Mouse (Mus musculus) intestine, embryonic 16.5 days (tissue): ENCODE measurements around the gene Mboat1. TPM values are rescaled to one million over a fixed set of nuclear protein-coding genes. Genes with fewer than 3 reads are reported as not detected.

ENCODE experiments used
- ATAC-seq: fragments of 200-750 bp; cut with Nextera tagmentation; 2 replicates; pipeline ENCODE4 v1.8.0; 2017; ENCODE audit warnings: moderate TSS enrichment, moderate library complexity
- H3K27ac ChIP-seq: fragments of 300-500 bp; sonication (generic); 2 replicates; pipeline ENCODE4 v1.5.1; 2014; ENCODE audit warnings: mild to moderate bottlenecking, low read length
- H3K27me3 ChIP-seq: fragments of 300-500 bp; sonication (generic); replicated peaks from 2 replicates; pipeline ENCODE4 v1.6.1; 2014; ENCODE audit warnings: low read length, control low read depth, mixed read lengths; ENCODE audit not compliant: control insufficient read depth, insufficient read depth
- H3K36me3 ChIP-seq: fragments of 300-500 bp; sonication (generic); 2 replicates; pipeline ENCODE4 v1.6.1; 2014; ENCODE audit warnings: low read length, control low read depth; ENCODE audit not compliant: control insufficient read depth, insufficient read depth
- H3K4me1 ChIP-seq: fragments of 300-500 bp; sonication (generic); 2 replicates; pipeline ENCODE4 v1.6.1; 2014; ENCODE audit warnings: low read length, control low read depth, mixed read lengths; ENCODE audit not compliant: control insufficient read depth, insufficient read depth
- H3K4me2 ChIP-seq: fragments of 300-500 bp; sonication (generic); 2 replicates; pipeline ENCODE4 v1.6.1; 2014; ENCODE audit warnings: low read depth, low read length, control low read depth
- H3K4me3 ChIP-seq: fragments of 300-500 bp; sonication (generic); 2 replicates; pipeline ENCODE4 v1.5.1; 2014; ENCODE audit warnings: mild to moderate bottlenecking, low read length
- H3K9ac ChIP-seq: fragments of 300-500 bp; sonication (generic); 2 replicates; pipeline ENCODE4 v1.6.1; 2014; ENCODE audit warnings: low read depth, low read length
- H3K9me3 ChIP-seq: fragments of 300-500 bp; sonication (generic); 2 replicates; pipeline ENCODE4 v1.6.1; 2016; ENCODE audit warnings: low read length, control low read depth; ENCODE audit not compliant: control insufficient read depth
- WGBS: fragments of 180-500 bp; shearing (Covaris S2); extraction: QIAGEN DNeasy Blood & Tissue Kit; methylation state at CpG from one replicate; pipeline ENCODE4 v1.1.7; 2014; 5-methylcytosine and 5-hydroxymethylcytosine counted together
- polyA plus RNA-seq: library from polyadenylated mRNA; unstranded; fragments of >200 nt; fragmentation: Nextera tagmentation; extraction: Ambion mirVana; gene quantifications from 2 replicates; pipeline ENCODE4 v1.2.1, GENCODE M21; 2015

The Mboat1 gene
- 37.4 and 44.2 TPM in 2 replicates for polyA plus RNA-seq

DNA sequence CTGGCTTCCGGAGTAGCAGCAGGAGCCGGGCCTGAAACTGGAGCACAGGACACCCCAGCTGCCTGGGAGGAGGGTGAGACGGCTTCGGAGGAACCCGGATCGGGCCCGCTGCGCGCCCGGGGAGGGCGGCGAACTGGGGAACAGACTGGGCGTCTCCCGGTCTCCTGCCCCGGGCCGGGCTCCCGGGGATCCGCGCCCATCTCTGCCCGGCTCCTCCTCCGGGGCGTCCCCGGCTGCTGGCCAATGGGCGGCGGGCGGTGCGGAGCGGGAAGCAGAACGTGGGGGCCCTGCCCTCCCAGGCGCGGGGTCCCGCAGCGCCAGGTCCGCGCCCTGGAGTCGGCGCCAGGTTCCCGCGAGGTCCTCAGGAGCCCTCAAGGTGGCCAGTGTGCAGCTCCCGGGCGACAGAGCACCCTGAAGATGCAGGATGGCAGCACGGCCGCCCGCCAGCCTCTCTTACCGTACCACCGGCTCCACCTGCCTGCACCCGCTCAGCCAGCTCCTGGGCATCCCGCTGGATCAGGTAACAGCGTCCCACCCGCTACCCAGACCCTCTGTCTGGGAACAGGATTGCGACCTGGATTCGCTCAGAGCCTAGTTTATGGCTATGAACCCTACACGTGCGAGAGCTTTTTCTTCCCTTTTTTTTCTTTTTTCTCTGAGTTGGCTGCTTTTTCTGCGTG is at the start of gene Mboat1:
TSS of gene Mboat1 (plus strand) at position 247 of the 680 bp plus-strand sequence.
- no peaks in the 10 kb centered on the region for H3K9me3 ChIP-seq
- H3K4me1 ChIP-seq = no peaks in the 10 kb centered on the region
- peak within 1 kb of the TSS; percentile 77 for H3K9ac ChIP-seq
- peak within 1 kb of the TSS; percentile 34; the same call in 1 of the 2 replicates for H3K27ac ChIP-seq
- WGBS = under 1% methylated on average over 55 of the region's 55 CpGs
- no peaks in the 10 kb centered on the region for H3K36me3 ChIP-seq
- ATAC-seq = peak; percentile 97
- peak within 1 kb of the TSS; percentile 87 for H3K4me2 ChIP-seq
- H3K4me3 ChIP-seq = peak within 1 kb of the TSS; percentile 70
- no peaks in the 10 kb centered on the region for H3K27me3 ChIP-seq

DNA sequence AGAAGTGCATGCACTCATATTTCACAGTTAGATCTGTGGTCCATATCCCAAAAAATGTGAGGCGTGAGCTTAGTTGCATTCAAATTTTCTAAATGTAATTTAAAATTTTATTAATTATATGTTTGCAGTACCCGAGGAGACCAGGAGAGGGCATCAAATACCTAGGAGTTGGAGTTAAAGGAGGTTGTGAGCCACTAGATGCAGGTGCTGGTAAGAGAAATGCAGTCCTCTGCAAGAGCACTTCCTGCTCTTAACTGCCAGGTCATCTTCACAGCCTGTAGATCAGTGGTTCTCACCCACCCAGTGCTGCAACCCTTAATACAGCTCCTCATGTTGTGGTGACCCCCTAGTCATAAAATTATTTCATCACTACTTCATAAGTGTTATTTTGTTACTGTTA is 43.2 kb upstream of the Mboat1 start:
- H3K9ac ChIP-seq = no peak overlapping the region
- no peak for ATAC-seq
- H3K27ac ChIP-seq = no peak overlapping the region
- 44% methylated on average over 2 of the region's 2 CpGs for WGBS
- H3K4me2 ChIP-seq = no peak overlapping the region
- H3K27me3 ChIP-seq = no peaks in the 10 kb centered on the region
- H3K4me3 ChIP-seq = no peak overlapping the region
- H3K4me1 ChIP-seq = no peaks in the 10 kb centered on the region
- no peaks in the 10 kb centered on the region for H3K9me3 ChIP-seq
- no peaks in the 10 kb centered on the region for H3K36me3 ChIP-seq

DNA sequence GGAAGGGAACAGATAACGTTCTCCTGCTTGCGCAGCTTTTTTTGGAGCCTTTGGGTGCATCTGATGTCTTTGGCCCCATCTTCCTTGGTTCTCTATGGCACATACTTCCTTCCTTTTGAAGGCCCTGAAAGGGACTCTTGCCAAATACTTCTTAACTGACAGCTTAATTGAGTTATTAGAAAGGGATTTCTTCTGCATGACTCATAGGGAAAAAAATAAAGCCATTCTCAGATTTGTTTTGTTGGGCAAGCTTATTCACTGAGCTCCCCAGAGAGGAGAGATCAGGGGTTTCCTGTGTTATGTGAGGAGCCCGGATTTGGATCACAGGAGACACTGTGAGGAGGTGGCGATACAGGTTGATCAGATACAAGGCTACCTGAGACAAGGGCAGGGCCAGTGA is 40.4 kb upstream of the Mboat1 start:
- H3K27me3 ChIP-seq = no peaks in the 10 kb centered on the region

DNA sequence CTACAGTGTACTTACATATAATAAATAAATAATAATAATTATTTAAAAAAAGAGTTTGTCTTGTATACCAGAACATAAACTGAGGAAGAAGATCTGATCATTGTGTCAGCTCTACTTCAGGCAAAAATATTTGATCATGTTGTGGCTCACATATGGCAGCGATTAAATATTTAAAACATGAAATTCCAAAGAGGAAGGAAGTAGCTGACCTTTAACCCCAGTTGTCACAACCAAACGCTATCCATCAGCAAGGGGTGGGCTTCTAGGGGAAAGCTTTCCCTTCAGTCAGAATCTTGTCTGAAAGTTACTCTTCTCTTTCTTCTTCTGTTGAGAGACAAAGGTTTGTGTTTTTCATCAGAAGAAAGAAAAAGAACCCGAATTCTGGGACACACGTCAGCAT is 39.8 kb upstream of the Mboat1 start:
- H3K27me3 ChIP-seq = no peaks in the 10 kb centered on the region
- 53% methylated on average over 4 of the region's 4 CpGs for WGBS
- no peaks in the 10 kb centered on the region for H3K4me1 ChIP-seq
- H3K9me3 ChIP-seq = no peaks in the 10 kb centered on the region
- no peak overlapping the region for H3K27ac ChIP-seq
- H3K9ac ChIP-seq = no peak overlapping the region
- no peak overlapping the region for H3K4me2 ChIP-seq
- no peaks in the 10 kb centered on the region for H3K36me3 ChIP-seq
- no peak overlapping the region for H3K4me3 ChIP-seq
- ATAC-seq = no peak

More for the DNA sequence above, 40.4 kb upstream of the Mboat1 start:
- Histone ChIP-seq H3K4me2 (no peak overlapping the region), H3K4me1 (no peaks in the 10 kb centered on the region), H3K9me3 (no peaks in the 10 kb centered on the region), H3K36me3 (no peaks in the 10 kb centered on the region), H3K9ac (no peak overlapping the region), H3K27ac (no peak overlapping the region), H3K4me3 (no peak overlapping the region)
- ATAC-seq = no peak
- WGBS = 80% methylated on average over 4 of the region's 4 CpGs

DNA sequence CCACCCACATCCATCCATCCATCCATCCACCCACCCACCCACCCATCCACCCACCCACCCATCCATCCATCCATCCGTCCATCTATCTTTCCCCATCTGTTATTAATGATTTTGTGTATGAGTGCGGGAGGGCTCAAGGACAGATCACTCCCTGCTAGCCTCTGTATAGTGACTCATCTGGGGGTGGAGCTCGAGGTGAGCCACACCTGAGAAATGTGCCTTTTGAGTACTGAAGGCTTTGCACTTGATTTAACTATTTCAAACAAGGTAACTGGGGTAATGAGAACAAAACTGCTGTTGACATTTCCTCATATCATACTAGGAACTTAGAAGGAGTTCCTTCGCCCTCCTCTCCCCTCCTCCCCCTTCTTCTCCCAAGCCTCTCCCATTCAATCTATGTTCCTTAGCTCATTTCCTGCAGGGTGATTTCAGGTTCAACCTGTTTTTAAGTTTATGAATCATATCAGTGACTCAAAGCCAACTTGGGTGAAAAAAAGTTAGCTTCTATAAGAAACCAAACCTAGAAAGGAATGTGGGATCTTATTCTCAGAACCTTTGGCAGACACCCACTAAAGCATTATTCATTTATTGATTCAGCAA is 27.2 kb upstream of the Mboat1 start:
- WGBS = 60% methylated on average over 4 of the region's 4 CpGs

DNA sequence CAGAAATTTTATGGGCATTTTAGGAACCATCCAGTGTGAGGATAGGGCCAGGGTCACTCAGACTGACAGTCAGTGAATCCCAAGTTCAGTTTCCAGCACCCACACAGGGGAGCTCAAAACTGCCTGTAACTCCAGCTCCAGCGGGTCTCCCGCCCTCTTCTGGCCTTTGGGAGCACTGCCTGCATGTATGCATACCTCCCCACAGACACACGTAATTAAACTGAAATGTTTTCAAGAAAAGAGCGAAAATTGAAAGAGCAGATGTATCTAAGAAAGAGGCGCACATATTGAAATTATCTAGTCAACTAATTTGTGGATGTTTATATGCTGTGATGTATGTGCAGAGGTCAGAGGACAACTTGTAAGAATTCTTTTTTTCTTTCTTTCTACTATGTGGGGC is 20.5 kb upstream of the Mboat1 start:
- Histone ChIP-seq H3K27me3 (no peaks in the 10 kb centered on the region), H3K9me3 (no peaks in the 10 kb centered on the region), H3K4me2 (no peak overlapping the region), H3K4me3 (no peak overlapping the region), H3K4me1 (no peaks in the 10 kb centered on the region), H3K9ac (no peak overlapping the region), H3K27ac (no peak overlapping the region), H3K36me3 (no peaks in the 10 kb centered on the region)
- no peak for ATAC-seq
- 91% methylated on average over 5 of the region's 5 CpGs for WGBS

More for the DNA sequence above, 27.2 kb upstream of the Mboat1 start:
- Histone ChIP-seq H3K27ac (no peak overlapping the region), H3K36me3 (no peaks in the 10 kb centered on the region), H3K9ac (no peak overlapping the region), H3K4me3 (no peak overlapping the region), H3K9me3 (no peaks in the 10 kb centered on the region), H3K4me1 (no peaks in the 10 kb centered on the region; the same call in 1 of the 2 replicates), H3K27me3 (no peaks in the 10 kb centered on the region), H3K4me2 (no peak overlapping the region)
- peak; percentile 96 for ATAC-seq

DNA sequence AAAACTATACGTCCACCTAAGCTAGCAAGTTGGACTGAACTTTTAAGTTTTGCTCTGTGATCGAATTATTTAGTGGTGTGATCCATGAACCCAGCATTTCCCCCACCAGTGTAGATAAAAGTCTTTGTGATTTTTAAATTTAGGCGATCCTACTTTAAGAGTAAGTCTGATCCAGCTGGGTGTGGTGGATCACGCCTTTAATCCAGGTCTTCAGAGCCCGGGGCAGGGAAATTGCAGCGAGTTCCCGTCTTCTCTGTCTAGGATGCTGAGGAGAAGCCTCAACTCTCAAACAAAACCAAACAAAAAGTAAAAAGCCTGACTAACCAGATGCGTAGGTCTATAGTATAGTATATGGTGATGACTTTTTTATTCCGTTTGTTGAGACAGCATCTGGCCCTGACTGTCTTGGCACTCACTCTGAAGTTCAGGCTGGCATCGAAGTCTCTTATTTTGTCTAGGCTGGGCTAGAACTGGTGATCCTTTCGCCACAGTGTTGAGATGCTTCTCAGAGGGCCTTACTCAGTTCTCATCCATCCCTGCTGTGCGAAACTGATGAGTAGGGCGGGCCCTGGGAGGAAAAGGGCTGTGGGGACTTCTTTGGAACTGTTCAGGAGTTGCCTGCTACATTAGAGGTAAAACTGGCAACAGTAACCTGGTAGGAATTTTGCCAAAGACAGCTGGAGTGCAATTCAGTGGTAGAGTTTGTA is 787 bp downstream of the Mboat1 start:
- Histone ChIP-seq H3K4me2 (peak overlapping the region; percentile 87), H3K9me3 (no peaks in the 10 kb centered on the region), H3K4me3 (peak overlapping the region; percentile 70), H3K27ac (peak overlapping the region; percentile 34; the same call in 1 of the 2 replicates), H3K4me1 (no peaks in the 10 kb centered on the region), H3K36me3 (no peaks in the 10 kb centered on the region), H3K9ac (peak overlapping the region; percentile 77), H3K27me3 (no peaks in the 10 kb centered on the region)
- 23% methylated on average over 13 of the region's 13 CpGs for WGBS
- no peak for ATAC-seq

DNA sequence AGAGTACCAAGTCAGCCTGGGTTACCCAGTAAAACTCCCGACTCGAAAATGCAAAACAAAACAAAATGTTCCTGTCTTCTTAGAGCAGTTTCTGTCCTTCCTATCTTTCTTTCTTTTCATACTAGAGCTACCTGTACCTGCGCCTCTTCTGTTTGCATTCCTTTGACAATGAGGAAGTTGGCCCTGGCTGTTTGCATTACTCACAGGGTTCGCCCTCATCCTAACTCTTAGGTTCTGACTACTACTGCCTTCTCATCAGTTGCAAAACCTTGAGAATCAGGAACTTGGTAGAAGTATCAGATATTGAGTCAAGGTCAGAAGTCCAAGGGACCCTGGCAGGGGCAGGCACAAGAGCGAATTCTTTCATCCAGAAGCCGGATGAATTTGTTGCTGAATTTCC is 1.7 kb downstream of the Mboat1 start:
- peak; percentile 61 for ATAC-seq
- Histone ChIP-seq H3K4me3 (peak overlapping the region; percentile 70), H3K4me1 (no peaks in the 10 kb centered on the region), H3K27me3 (no peaks in the 10 kb centered on the region), H3K36me3 (no peaks in the 10 kb centered on the region), H3K4me2 (peak overlapping the region; percentile 87), H3K27ac (peak overlapping the region; percentile 34; the same call in 1 of the 2 replicates), H3K9ac (peak overlapping the region; percentile 77), H3K9me3 (no peaks in the 10 kb centered on the region)
- 62% methylated on average over 6 of the region's 6 CpGs for WGBS

DNA sequence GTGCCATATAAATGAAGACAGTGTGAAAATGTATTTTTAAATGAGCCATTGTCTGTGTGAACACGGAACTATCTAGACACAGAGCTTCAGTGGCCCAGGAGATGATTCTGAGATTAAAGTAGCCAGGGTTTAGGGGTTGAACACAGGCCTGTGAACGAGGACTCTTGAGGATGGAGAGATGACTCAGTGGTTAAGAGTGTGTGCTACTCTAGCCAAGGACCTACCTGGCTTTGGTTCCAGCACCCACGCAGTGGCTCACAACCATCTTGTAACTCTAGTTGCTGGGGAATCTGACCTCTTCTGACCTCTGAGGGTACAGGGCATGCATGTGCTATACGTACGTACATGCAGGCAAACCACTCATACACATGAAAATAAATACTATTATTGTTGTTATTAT is 3.9 kb downstream of the Mboat1 start:
- no peak overlapping the region for H3K4me3 ChIP-seq
- H3K27ac ChIP-seq = no peak overlapping the region
- no peaks in the 10 kb centered on the region for H3K9me3 ChIP-seq
- H3K4me2 ChIP-seq = no peak overlapping the region
- WGBS = 92% methylated on average over 5 of the region's 5 CpGs
- ATAC-seq = no peak
- H3K9ac ChIP-seq = no peak overlapping the region
- no peaks in the 10 kb centered on the region for H3K36me3 ChIP-seq
- H3K4me1 ChIP-seq = no peaks in the 10 kb centered on the region
- no peaks in the 10 kb centered on the region for H3K27me3 ChIP-seq
